In genomic region chr11:75184573-75184972, GRCm38 (mm10) we compare ENCODE assay signal across 25 mouse cellular contexts. TPM values are rescaled to one million over a fixed set of nuclear protein-coding genes. Genes with fewer than 3 reads are reported as not detected.
DNase-seq lines count a peak whose midpoint lies in the region; ATAC-seq and TF ChIP-seq lines count a peak whose summit lies in the region.
"Had no signal": no experiment of that assay in that cellular context is flagged by ENCODE, and none has a peak within 500 bp of the region (broad histone marks: within the 10 kb centered on the region; RNA-seq: fewer than 3 reads in every experiment).

No protein-coding gene starts in this region.

- peaks cover 41% of the 10 kb centered on the region for H3K36me3 ChIP-seq in embryonic facial prominence, embryonic 15.5 days
- peaks cover 65% of the 10 kb centered on the region for H3K36me3 ChIP-seq in embryonic facial prominence, embryonic 10.5 days (replicated peaks)
- H3K36me3 ChIP-seq in hindbrain, embryonic 12.5 days = peaks cover 17% of the 10 kb centered on the region
- no peaks in the 10 kb centered on the region for H3K36me3 ChIP-seq in hindbrain, embryonic 11.5 days (ENCODE audit: control insufficient read depth, insufficient read depth, low read length)
- peaks cover 32% of the 10 kb centered on the region for H3K36me3 ChIP-seq in midbrain, postnatal 0 days (ENCODE audit: insufficient read depth, low read length)
- H3K36me3 ChIP-seq in kidney, embryonic 15.5 days = peaks cover 53% of the 10 kb centered on the region

- no peak overlapping the region for H3K4me2 ChIP-seq in embryonic facial prominence, embryonic 15.5 days (replicated peaks)
- no peak overlapping the region for H3K4me2 ChIP-seq in hindbrain, embryonic 12.5 days (replicated peaks)
- H3K4me2 ChIP-seq in hindbrain, embryonic 11.5 days (replicated peaks; ENCODE audit: low read depth, low read length) = no peak overlapping the region
- H3K4me2 ChIP-seq in midbrain, postnatal 0 days (ENCODE audit: low read depth, low read length, poor library complexity, severe bottlenecking) = no peak overlapping the region
- H3K4me2 ChIP-seq in kidney, embryonic 15.5 days = no peak overlapping the region
- H3K4me2 ChIP-seq: limb, embryonic 13.5 days; liver, embryonic 13.5 days; lung, embryonic 14.5 days had no signal

- ATAC-seq in embryonic facial prominence, embryonic 15.5 days (ENCODE audit: insufficient number of reproducible peaks, low FRiP score, low TSS enrichment, low read depth) = 0 out of 2 replicates have a peak, but pooled peaks have one; percentile 35
- ATAC-seq in hindbrain, embryonic 12.5 days (ENCODE audit: low FRiP score) = peak; percentile 9; the same call in 1 of the 2 replicates
- no peak for ATAC-seq in hindbrain, embryonic 11.5 days (ENCODE audit: low FRiP score)
- ATAC-seq in midbrain, postnatal 0 days (ENCODE audit: low FRiP score) = no peak
- no peak for ATAC-seq in kidney, embryonic 15.5 days (replicated peaks; ENCODE audit: low FRiP score)
- ATAC-seq: CD4-positive, CD25-positive, alpha-beta regulatory T cell, adult 4 months; forebrain, postnatal 0 days; intestine, embryonic 16.5 days; Patski had no signal

- H3K4me1 ChIP-seq in embryonic facial prominence, embryonic 15.5 days = peaks cover 10% of the 10 kb centered on the region
- peaks cover 12% of the 10 kb centered on the region for H3K4me1 ChIP-seq in embryonic facial prominence, embryonic 10.5 days
- H3K4me1 ChIP-seq in hindbrain, embryonic 12.5 days = peaks cover 25% of the 10 kb centered on the region
- H3K4me1 ChIP-seq in hindbrain, embryonic 11.5 days (replicated peaks; ENCODE audit: control insufficient read depth, insufficient read depth, low read length) = peaks cover 3% of the 10 kb centered on the region; the same call in 1 of the 2 replicates
- H3K4me1 ChIP-seq in midbrain, postnatal 0 days (ENCODE audit: insufficient read depth, low read length) = peaks cover 3% of the 10 kb centered on the region; the same call in 1 of the 2 replicates
- H3K4me1 ChIP-seq in kidney, embryonic 15.5 days = peaks cover 22% of the 10 kb centered on the region

- H3K9ac ChIP-seq in embryonic facial prominence, embryonic 15.5 days = no peak overlapping the region
- H3K9ac ChIP-seq in hindbrain, embryonic 12.5 days = no peak overlapping the region
- no peak overlapping the region for H3K9ac ChIP-seq in hindbrain, embryonic 11.5 days (ENCODE audit: low read depth, low read length)
- H3K9ac ChIP-seq in midbrain, postnatal 0 days (replicated peaks; ENCODE audit: low read length, poor library complexity, severe bottlenecking) = 0 out of 2 replicates have a peak overlapping the region, but pooled peaks have one; percentile 13
- H3K9ac ChIP-seq in kidney, embryonic 15.5 days = no peak overlapping the region
- H3K9ac ChIP-seq: forebrain, postnatal 0 days; limb, embryonic 13.5 days; liver, embryonic 13.5 days; lung, embryonic 14.5 days had no signal

- DNase-seq in embryonic facial prominence, embryonic 10.5 days (ENCODE audit: low spot score) = no peak
- no peak for DNase-seq in hindbrain, embryonic 11.5 days (ENCODE audit: low spot score)
- peak; percentile 71 for DNase-seq in right cerebral cortex, adult 18-20 months
- no peak for DNase-seq in right cerebral cortex, postnatal 14 days
- no peak for DNase-seq in midbrain, postnatal 0 days (ENCODE audit: low spot score)
- DNase-seq: adrenal gland, postnatal 10 days; cerebellum, adult 11 months; cerebellum, postnatal 14 days; embryo, embryonic 11 days; forebrain, postnatal 0 days; gastrocnemius, adult 2 months; heart, adult 18-20 months; heart, postnatal 4 days; liver, embryonic 13.5 days; lung, embryonic 14.5 days; lung, postnatal 36 days; thymus, postnatal 14 days had no signal

- H3K9me3 ChIP-seq in embryonic facial prominence, embryonic 15.5 days (replicated peaks) = no peaks in the 10 kb centered on the region
- H3K9me3 ChIP-seq in embryonic facial prominence, embryonic 10.5 days = no peaks in the 10 kb centered on the region
- no peaks in the 10 kb centered on the region for H3K9me3 ChIP-seq in hindbrain, embryonic 12.5 days (replicated peaks)
- H3K9me3 ChIP-seq in hindbrain, embryonic 11.5 days (ENCODE audit: control insufficient read depth, low read length) = no peaks in the 10 kb centered on the region
- H3K9me3 ChIP-seq in midbrain, postnatal 0 days (ENCODE audit: low read length) = no peaks in the 10 kb centered on the region
- no peaks in the 10 kb centered on the region for H3K9me3 ChIP-seq in kidney, embryonic 15.5 days (replicated peaks)
- H3K9me3 ChIP-seq: limb, embryonic 13.5 days; liver, embryonic 13.5 days had no signal

- TF ChIP-seq CTCF in midbrain, postnatal 0 days (IDR thresholded peaks at IDR 0.05) = no peak

- 89% methylated on average over 5 of the region's 5 CpGs for WGBS in embryonic facial prominence, embryonic 15.5 days
- WGBS in embryonic facial prominence, embryonic 10.5 days = 85% methylated on average over 5 of the region's 5 CpGs
- WGBS in hindbrain, embryonic 12.5 days = 85% methylated on average over 5 of the region's 5 CpGs
- WGBS in hindbrain, embryonic 11.5 days = 92% methylated on average over 5 of the region's 5 CpGs
- WGBS in midbrain, postnatal 0 days = 82% methylated on average over 5 of the region's 5 CpGs
- WGBS in kidney, embryonic 15.5 days = 91% methylated on average over 5 of the region's 5 CpGs

- H3K27ac ChIP-seq in embryonic facial prominence, embryonic 15.5 days (replicated peaks) = no peak overlapping the region; the same call in 1 of the 2 replicates
- H3K27ac ChIP-seq in embryonic facial prominence, embryonic 10.5 days (replicated peaks) = no peak overlapping the region
- H3K27ac ChIP-seq in hindbrain, embryonic 12.5 days = peak overlapping the region; percentile 60; the same call in 1 of the 2 replicates
- no peak overlapping the region for H3K27ac ChIP-seq in hindbrain, embryonic 11.5 days (ENCODE audit: low read depth, low read length)
- H3K27ac ChIP-seq in midbrain, postnatal 0 days (ENCODE audit: low read depth, low read length) = no peak overlapping the region
- H3K27ac ChIP-seq in kidney, embryonic 15.5 days = no peak overlapping the region
- H3K27ac ChIP-seq: gastrocnemius, adult 2 months; kidney, postnatal 0 days; limb, embryonic 13.5 days; liver, embryonic 13.5 days had no signal

- H3K27me3 ChIP-seq in embryonic facial prominence, embryonic 15.5 days = no peaks in the 10 kb centered on the region
- H3K27me3 ChIP-seq in embryonic facial prominence, embryonic 10.5 days (replicated peaks; ENCODE audit: low read depth, poor library complexity, severe bottlenecking) = no peaks in the 10 kb centered on the region
- H3K27me3 ChIP-seq in hindbrain, embryonic 12.5 days = no peaks in the 10 kb centered on the region
- H3K27me3 ChIP-seq in hindbrain, embryonic 11.5 days (ENCODE audit: control insufficient read depth, insufficient read depth, low read length) = no peaks in the 10 kb centered on the region
- no peaks in the 10 kb centered on the region for H3K27me3 ChIP-seq in midbrain, postnatal 0 days (ENCODE audit: insufficient read depth, low read length)
- no peaks in the 10 kb centered on the region for H3K27me3 ChIP-seq in kidney, embryonic 15.5 days
- H3K27me3 ChIP-seq: limb, embryonic 13.5 days; liver, embryonic 13.5 days; Patski had no signal

- H3K4me3 ChIP-seq in embryonic facial prominence, embryonic 15.5 days (replicated peaks) = no peak overlapping the region
- H3K4me3 ChIP-seq in embryonic facial prominence, embryonic 10.5 days = no peak overlapping the region
- H3K4me3 ChIP-seq in hindbrain, embryonic 12.5 days = no peak overlapping the region
- H3K4me3 ChIP-seq in hindbrain, embryonic 11.5 days (ENCODE audit: low read depth, low read length) = no peak overlapping the region
- no peak overlapping the region for H3K4me3 ChIP-seq in midbrain, postnatal 0 days (ENCODE audit: low read depth, low read length)
- no peak overlapping the region for H3K4me3 ChIP-seq in kidney, embryonic 15.5 days (replicated peaks)
- H3K4me3 ChIP-seq: gastrocnemius, adult 2 months; limb, embryonic 13.5 days; liver, embryonic 13.5 days had no signal

RNA-seq across cellular contexts. Expression of gene Ovca2, which starts 5.9 kb away (rescaled TPM):
- 23.8 and 25.1 TPM in 2 replicates for polyA plus RNA-seq in embryonic facial prominence, embryonic 15.5 days (2015; fragmentation: Nextera tagmentation; extraction: Ambion mirVana)
- 35.4 and 36.7 TPM in 2 replicates for polyA plus RNA-seq in embryonic facial prominence, embryonic 10.5 days (2016; fragmentation: Nextera tagmentation; extraction: Ambion mirVana)
- 23.8 and 24.5 TPM in 2 replicates for polyA plus RNA-seq in hindbrain, embryonic 12.5 days (2016; fragmentation: Nextera tagmentation; extraction: Ambion mirVana)
- polyA plus RNA-seq in hindbrain, embryonic 11.5 days (2014; fragmentation: Nextera tagmentation; extraction: Ambion mirVana) = 28.0 and 31.0 TPM in 2 replicates
- 14.2 and 26.0 TPM in 2 replicates for total RNA-seq in midbrain, postnatal 0 days (2014; rRNA removed)
- polyA plus RNA-seq in midbrain, postnatal 0 days (2015; fragmentation: Nextera tagmentation; extraction: Ambion mirVana) = 10.4 and 12.7 TPM in 2 replicates
- polyA plus RNA-seq in kidney, embryonic 15.5 days (2015; fragmentation: Nextera tagmentation; extraction: Ambion mirVana) = 25.3 and 27.0 TPM in 2 replicates

RNA-seq across cellular contexts. Expression of gene Dph1, which starts 6.5 kb away (rescaled TPM):
- 20.5 and 21.0 TPM in 2 replicates for polyA plus RNA-seq in embryonic facial prominence, embryonic 15.5 days (2015; fragmentation: Nextera tagmentation; extraction: Ambion mirVana)
- 24.9 and 29.2 TPM in 2 replicates for polyA plus RNA-seq in embryonic facial prominence, embryonic 10.5 days (2016; fragmentation: Nextera tagmentation; extraction: Ambion mirVana)
- 14.8 and 18.6 TPM in 2 replicates for polyA plus RNA-seq in hindbrain, embryonic 12.5 days (2016; fragmentation: Nextera tagmentation; extraction: Ambion mirVana)
- polyA plus RNA-seq in hindbrain, embryonic 11.5 days (2014; fragmentation: Nextera tagmentation; extraction: Ambion mirVana) = 14.1 and 18.8 TPM in 2 replicates
- 17.4 and 19.9 TPM in 2 replicates for total RNA-seq in midbrain, postnatal 0 days (2014; rRNA removed)
- 10.8 and 12.1 TPM in 2 replicates for polyA plus RNA-seq in midbrain, postnatal 0 days (2015; fragmentation: Nextera tagmentation; extraction: Ambion mirVana)
- polyA plus RNA-seq in kidney, embryonic 15.5 days (2015; fragmentation: Nextera tagmentation; extraction: Ambion mirVana) = 24.6 and 26.3 TPM in 2 replicates

RNA-seq across cellular contexts. Expression of gene Rtn4rl1, which starts 9.0 kb away (rescaled TPM):
- polyA plus RNA-seq in embryonic facial prominence, embryonic 15.5 days (2015; fragmentation: Nextera tagmentation; extraction: Ambion mirVana) = 6.4 and 7.3 TPM in 2 replicates
- polyA plus RNA-seq in embryonic facial prominence, embryonic 10.5 days (2016; fragmentation: Nextera tagmentation; extraction: Ambion mirVana) = 1.5 and 2.1 TPM in 2 replicates
- polyA plus RNA-seq in hindbrain, embryonic 12.5 days (2016; fragmentation: Nextera tagmentation; extraction: Ambion mirVana) = 5.1 and 5.8 TPM in 2 replicates
- polyA plus RNA-seq in hindbrain, embryonic 11.5 days (2014; fragmentation: Nextera tagmentation; extraction: Ambion mirVana) = 2.4 and 2.8 TPM in 2 replicates
- 15.4 and 18.5 TPM in 2 replicates for total RNA-seq in midbrain, postnatal 0 days (2014; rRNA removed)
- 16.2 and 17.5 TPM in 2 replicates for polyA plus RNA-seq in midbrain, postnatal 0 days (2015; fragmentation: Nextera tagmentation; extraction: Ambion mirVana)
- 3.4 and 3.6 TPM in 2 replicates for polyA plus RNA-seq in kidney, embryonic 15.5 days (2015; fragmentation: Nextera tagmentation; extraction: Ambion mirVana)

RNA-seq across cellular contexts. Expression of gene Hic1, which starts 15.3 kb away (rescaled TPM):
- 17.7 and 19.8 TPM in 2 replicates for polyA plus RNA-seq in embryonic facial prominence, embryonic 15.5 days (2015; fragmentation: Nextera tagmentation; extraction: Ambion mirVana)
- 0.23 and 1.3 TPM in 2 replicates for polyA plus RNA-seq in embryonic facial prominence, embryonic 10.5 days (2016; fragmentation: Nextera tagmentation; extraction: Ambion mirVana)
- polyA plus RNA-seq in hindbrain, embryonic 12.5 days (2016; fragmentation: Nextera tagmentation; extraction: Ambion mirVana) = 11.3 and 15.8 TPM in 2 replicates
- 0.90 and 1.5 TPM in 2 replicates for polyA plus RNA-seq in hindbrain, embryonic 11.5 days (2014; fragmentation: Nextera tagmentation; extraction: Ambion mirVana)
- total RNA-seq in midbrain, postnatal 0 days (2014; rRNA removed) = 7.1 and 8.0 TPM in 2 replicates
- 1.4 and 1.5 TPM in 2 replicates for polyA plus RNA-seq in midbrain, postnatal 0 days (2015; fragmentation: Nextera tagmentation; extraction: Ambion mirVana)
- polyA plus RNA-seq in kidney, embryonic 15.5 days (2015; fragmentation: Nextera tagmentation; extraction: Ambion mirVana) = 24.3 and 25.9 TPM in 2 replicates

Comparison
In these comparisons a context has a peak if more than half of its experiments do, and no peak if none do; other contexts are left out.
1. ATAC-seq: peak in embryonic facial prominence, embryonic 15.5 days (single experiment) and hindbrain, embryonic 12.5 days (single experiment); none in hindbrain, embryonic 11.5 days (single experiment), midbrain, postnatal 0 days (single experiment) and kidney, embryonic 15.5 days (single experiment).